Mouse (Mus musculus): ENCODE results near the gene Traf1.

The Traf1 gene

GRCm38 (mm10) chr2:34970092-34970750, 8.6 kb upstream of the Traf1 start:
- in situ Hi-C loops (cut with MboI; ENCODE audit: unreplicated experiment in 2 of 2): loop anchor here (10.0 to 25.0 kb wide), 3 partner anchors 108 to 135 kb away; partner anchors contain the start of genes AI182371 (in 1 of the 2), Cntrl (in 1 of the 2), Cutal (in 1 of the 2) and Psmd5 (in 1 of the 2)

GRCm38 (mm10) chr2:34969166-34969565, 7.6 kb upstream of the Traf1 start:
- in situ Hi-C loops (cut with MboI; ENCODE audit: unreplicated experiment in 2 of 2): loop anchor here in 1 of 2 experiments (5.0 to 25.0 kb wide), 2 partner anchors 107 to 182 kb away; partner anchors contain the start of genes Cutal and Psmd5

GRCm38 (mm10) chr2:34966243-34966934, 4.8 kb upstream of the Traf1 start:
- in situ Hi-C loops (cut with MboI; ENCODE audit: unreplicated experiment in 2 of 2): loop anchor here in 1 of 2 experiments (5.0 to 25.0 kb wide), 2 partner anchors 104 to 179 kb away; partner anchors contain the start of genes Cutal and Psmd5

DNA sequence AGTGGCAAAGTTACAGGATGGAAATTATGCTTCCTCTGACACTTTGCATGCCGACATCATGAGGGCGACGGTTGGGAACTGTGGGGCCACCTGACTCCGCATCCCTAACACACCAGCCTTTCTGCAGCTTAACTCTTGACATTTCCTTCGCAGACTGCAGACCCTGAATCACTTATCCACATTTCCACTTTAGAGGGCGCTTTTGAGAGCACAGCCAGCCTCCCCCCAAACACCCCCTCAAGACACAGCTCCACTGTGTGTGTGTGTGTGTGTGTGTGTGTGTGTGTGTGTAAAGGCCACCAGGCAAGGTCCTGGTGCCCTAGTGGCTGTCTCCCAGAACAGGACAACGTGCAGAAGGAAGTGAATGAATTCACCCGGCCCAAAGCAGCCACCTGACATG, 4.2 kb upstream of the Traf1 start:
- in situ Hi-C loops (cut with MboI; ENCODE audit: unreplicated experiment in 2 of 2): loop anchor here in 1 of 2 experiments (5.0 to 25.0 kb wide), 2 partner anchors 104 to 179 kb away; partner anchors contain the start of genes Cutal and Psmd5

DNA sequence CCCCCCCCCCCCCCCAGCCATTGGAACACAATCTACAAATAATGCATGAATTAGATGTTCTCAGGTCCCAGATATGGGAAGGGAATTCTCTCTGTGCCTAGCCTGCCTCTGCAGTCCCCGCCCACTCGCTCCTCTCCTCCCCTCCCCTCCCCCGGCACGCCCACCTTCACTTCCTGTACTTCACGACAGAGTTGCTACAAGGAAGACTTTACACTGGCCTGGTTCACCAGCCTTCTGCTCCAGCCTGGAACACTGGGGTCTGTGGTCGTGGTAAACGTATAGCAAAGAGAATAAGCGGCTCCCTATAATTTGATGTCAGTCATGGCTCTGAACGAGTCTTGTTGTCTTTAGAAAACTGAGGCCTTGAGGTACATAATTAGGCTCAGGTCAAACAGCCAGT, 3.7 kb upstream of the Traf1 start:
- in situ Hi-C loops (cut with MboI; ENCODE audit: unreplicated experiment in 2 of 2): loop anchor here in 1 of 2 experiments (5.0 to 25.0 kb wide), 2 partner anchors 103 to 178 kb away; partner anchors contain the start of genes Cutal and Psmd5

DNA sequence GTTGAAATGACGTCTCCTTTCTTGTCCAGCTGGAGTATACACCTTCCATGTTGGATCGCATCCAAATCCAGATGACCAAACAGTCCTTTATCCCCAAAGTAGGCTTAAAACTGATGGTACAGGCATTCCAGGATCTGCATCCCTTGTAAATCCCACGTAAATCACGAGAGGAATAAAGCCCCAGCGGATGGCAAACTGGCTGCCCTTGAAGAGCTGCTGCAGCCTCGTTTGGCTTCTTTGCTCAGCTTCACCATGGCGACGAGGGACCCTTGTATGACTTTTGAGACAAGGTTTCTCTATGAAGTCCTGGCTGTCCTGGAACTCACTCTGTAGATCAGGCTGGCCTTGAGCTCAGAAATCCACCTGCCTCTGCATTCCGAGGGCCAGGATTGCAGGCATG, 3.1 kb upstream of the Traf1 start:
- in situ Hi-C loops (cut with MboI; ENCODE audit: unreplicated experiment in 2 of 2): loop anchor here (5.0 to 25.0 kb wide), 5 partner anchors 62 to 192 kb away; partner anchors contain the start of genes Cutal (in 2 of the 2), Psmd5 (in 2 of the 2) and Hspa5 (in 1 of the 2)

- in situ Hi-C loops (cut with MboI; ENCODE audit: unreplicated experiment in 2 of 2): loop anchor here (5.0 to 25.0 kb wide), 4 partner anchors 62 to 192 kb away; partner anchors contain the start of genes Cutal (in 2 of the 2), Psmd5 (in 2 of the 2) and Hspa5 (in 1 of the 2)
These were observed 2.7 kb upstream of the Traf1 start for GRCm38 (mm10) chr2:34964230-34964629.

GRCm38 (mm10) chr2:34963371-34963956, 1.9 kb upstream of the Traf1 start:
- in situ Hi-C loops (cut with MboI; ENCODE audit: unreplicated experiment in 2 of 2): loop anchor here (5.0 to 25.0 kb wide), 4 partner anchors 61 to 191 kb away; partner anchors contain the start of genes Cutal (in 2 of the 2), Psmd5 (in 2 of the 2) and Hspa5 (in 1 of the 2)

DNA sequence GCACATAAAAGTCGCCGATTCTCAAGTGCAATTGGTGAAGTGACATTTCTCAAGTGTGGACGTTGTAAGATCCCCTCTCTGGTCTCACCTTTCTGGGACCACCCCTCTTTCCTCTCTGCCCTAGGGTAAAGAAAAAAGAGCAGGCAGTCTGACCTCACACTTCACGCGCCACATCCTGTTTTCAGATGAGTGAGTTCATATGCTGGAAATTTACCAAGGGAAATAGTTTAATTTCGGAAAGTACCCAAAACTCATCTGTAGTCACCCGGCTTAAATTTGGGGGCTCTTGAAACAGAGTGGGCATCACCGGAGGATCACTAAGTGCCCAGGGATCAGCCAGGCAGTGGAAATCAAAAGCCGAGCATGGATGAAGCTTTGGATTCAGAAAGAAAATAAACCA, 1.3 kb upstream of the Traf1 start:
- in situ Hi-C loops (cut with MboI; ENCODE audit: unreplicated experiment in 2 of 2): loop anchor here (5.0 to 25.0 kb wide), 4 partner anchors 61 to 191 kb away; partner anchors contain the start of genes Cutal (in 2 of the 2), Psmd5 (in 2 of the 2) and Hspa5 (in 1 of the 2)

GRCm38 (mm10) chr2:34962211-34962610, 639 bp upstream of the Traf1 start:
- in situ Hi-C loops (cut with MboI; ENCODE audit: unreplicated experiment in 2 of 2): loop anchor here (5.0 to 25.0 kb wide), 4 partner anchors 60 to 190 kb away; partner anchors contain the start of genes Cutal (in 2 of the 2), Psmd5 (in 2 of the 2) and Hspa5 (in 1 of the 2)

- in situ Hi-C loops (cut with MboI; ENCODE audit: unreplicated experiment in 2 of 2): loop anchor here (5.0 to 25.0 kb wide), 4 partner anchors 59 to 189 kb away; partner anchors contain the start of genes Cutal (in 2 of the 2), Psmd5 (in 2 of the 2) and Hspa5 (in 1 of the 2)
These were observed 606 bp downstream of the Traf1 start for GRCm38 (mm10) chr2:34960966-34961365.

DNA sequence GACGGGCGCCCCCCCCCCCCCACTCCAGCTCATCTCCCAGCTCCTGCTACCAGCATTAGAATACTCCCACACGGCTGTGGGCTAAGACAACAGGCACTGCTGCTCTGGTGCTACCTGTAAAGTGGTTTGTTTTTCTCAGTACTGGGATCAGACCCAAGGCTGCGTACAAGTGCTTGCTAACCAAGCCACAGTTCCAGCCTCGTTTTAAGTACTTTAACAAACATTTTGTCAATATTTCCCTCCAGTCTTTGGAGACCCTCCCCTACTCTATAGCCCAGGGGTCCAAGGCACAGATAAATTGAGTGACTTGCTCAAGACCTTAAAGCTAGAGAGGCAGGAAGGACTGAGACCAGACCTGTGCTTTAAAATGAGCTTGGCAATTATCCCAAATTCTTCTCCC, 1.1 kb downstream of the Traf1 start:
- in situ Hi-C loops (cut with MboI; ENCODE audit: unreplicated experiment in 2 of 2): loop anchor here (5.0 to 25.0 kb wide), 4 partner anchors 58 to 188 kb away; partner anchors contain the start of genes Cutal (in 2 of the 2), Psmd5 (in 2 of the 2) and Hspa5 (in 1 of the 2)

- in situ Hi-C loops (cut with MboI; ENCODE audit: unreplicated experiment in 2 of 2): loop anchor here in 1 of 2 experiments (25.0 kb wide), 1 partner anchor 96 kb away; the partner anchor contains the start of genes Cutal and Psmd5
These were observed 3.0 kb downstream of the Traf1 start for GRCm38 (mm10) chr2:34958582-34958981.

GRCm38 (mm10) chr2:34958036-34958435, 3.5 kb downstream of the Traf1 start:
- in situ Hi-C loops (cut with MboI; ENCODE audit: unreplicated experiment in 2 of 2): loop anchor here in 1 of 2 experiments (25.0 kb wide), 1 partner anchor 96 kb away; the partner anchor contains the start of genes Cutal and Psmd5

GRCm38 (mm10) chr2:34957405-34957804, 4.2 kb downstream of the Traf1 start:
- in situ Hi-C loops (cut with MboI; ENCODE audit: unreplicated experiment in 2 of 2): loop anchor here in 1 of 2 experiments (25.0 kb wide), 1 partner anchor 95 kb away; the partner anchor contains the start of genes Cutal and Psmd5

DNA sequence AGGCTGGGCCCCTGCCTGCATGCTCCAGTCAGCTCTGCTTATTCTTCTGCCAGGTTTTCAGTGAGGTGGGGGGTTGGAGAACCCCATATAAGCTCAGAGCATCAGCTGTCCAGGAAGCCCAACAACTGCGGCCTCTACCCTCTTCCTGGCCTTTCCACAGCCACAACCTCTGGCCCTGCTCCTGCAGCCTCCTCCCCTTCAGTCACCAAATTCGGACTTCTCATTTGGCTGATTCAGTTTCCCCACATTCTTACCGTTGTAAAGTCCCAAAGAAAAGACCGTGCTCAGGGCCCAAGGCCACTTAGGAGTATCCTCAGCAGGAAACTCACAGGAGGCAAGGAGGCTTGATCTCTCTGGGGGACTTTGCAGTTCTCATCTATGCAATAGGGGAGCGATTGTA, 4.6 kb downstream of the Traf1 start:
- in situ Hi-C loops (cut with MboI; ENCODE audit: unreplicated experiment in 2 of 2): loop anchor here in 1 of 2 experiments (25.0 kb wide), 1 partner anchor 95 kb away; the partner anchor contains the start of genes Cutal and Psmd5

GRCm38 (mm10) chr2:34954344-34954743, 7.2 kb downstream of the Traf1 start:
- in situ Hi-C loops (cut with MboI; ENCODE audit: unreplicated experiment in 2 of 2): loop anchor here in 1 of 2 experiments (25.0 kb wide), 1 partner anchor 92 kb away; the partner anchor contains the start of genes Cutal and Psmd5

- in situ Hi-C loops (cut with MboI; ENCODE audit: unreplicated experiment in 2 of 2): loop anchor here in 1 of 2 experiments (25.0 kb wide), 1 partner anchor 91 kb away; the partner anchor contains the start of genes Cutal and Psmd5
These were observed 7.9 kb downstream of the Traf1 start for GRCm38 (mm10) chr2:34953547-34954116.

DNA sequence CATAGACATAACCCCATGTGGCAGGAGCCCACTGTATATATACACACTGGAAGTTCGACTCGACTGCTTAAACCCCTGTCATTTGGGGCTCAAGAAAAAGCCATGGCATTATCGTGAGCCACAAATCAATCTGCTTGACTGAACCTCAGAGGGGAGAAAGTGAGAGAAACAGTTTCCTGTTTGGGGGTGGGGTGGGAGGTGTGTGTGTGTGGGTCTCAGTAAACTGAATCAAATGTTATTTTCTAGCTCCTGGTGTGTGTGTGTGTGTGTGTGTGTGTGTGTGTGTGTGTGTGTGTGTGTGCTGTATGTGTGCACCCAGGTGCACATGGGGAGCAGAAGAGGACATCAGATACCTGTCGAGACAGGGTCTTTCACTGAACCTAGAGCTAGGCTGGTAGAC, 8.6 kb downstream of the Traf1 start:
- in situ Hi-C loops (cut with MboI; ENCODE audit: unreplicated experiment in 2 of 2): loop anchor here in 1 of 2 experiments (25.0 kb wide), 1 partner anchor 91 kb away; the partner anchor contains the start of genes Cutal and Psmd5

Measured in v-Abl transformed pro-B cells (cell line).